ENCODE assay signal across 24 mouse cellular contexts in genomic region chr1:76540529-76540928, GRCm38 (mm10).
DNase-seq lines count a peak whose midpoint lies in the region; ATAC-seq and TF ChIP-seq lines count a peak whose summit lies in the region.
"Had no signal": no experiment of that assay in that cellular context is flagged by ENCODE, and none has a peak within 500 bp of the region (broad histone marks: within the 10 kb centered on the region; RNA-seq: fewer than 3 reads in every experiment).

No protein-coding gene starts in this region.

- ATAC-seq in common myeloid progenitor, adult 5-6 weeks (replicated peaks; ENCODE audit: low read depth, poor library complexity, severe bottlenecking) = peak; percentile 94
- peak; percentile 92 for ATAC-seq in megakaryocyte, adult 5-6 weeks (ENCODE audit: poor library complexity, severe bottlenecking)
- ATAC-seq in forebrain, embryonic 13.5 days = no peak
- ATAC-seq: CD4-positive, CD25-positive, alpha-beta regulatory T cell, adult 4 months; forebrain, embryonic 14.5 days; forebrain, postnatal 0 days had no signal

- H3K27ac ChIP-seq in kidney, adult 2 months (ENCODE audit: insufficient read depth, low read depth, low read length) = no peak overlapping the region
- H3K27ac ChIP-seq in forebrain, embryonic 13.5 days = no peak overlapping the region
- H3K27ac ChIP-seq: forebrain, embryonic 10.5 days; gastrocnemius, adult 2 months; heart, embryonic 13.5 days; hindbrain, embryonic 12.5 days; hindbrain, embryonic 15.5 days had no signal

- no peaks in the 10 kb centered on the region for H3K27me3 ChIP-seq in kidney, adult 2 months (replicated peaks; ENCODE audit: control insufficient read depth, insufficient read depth, low read length)
- H3K27me3 ChIP-seq in forebrain, embryonic 13.5 days = no peaks in the 10 kb centered on the region
- H3K27me3 ChIP-seq: heart, embryonic 13.5 days; hindbrain, embryonic 12.5 days; hindbrain, embryonic 15.5 days had no signal

- no peak overlapping the region for H3K9ac ChIP-seq in forebrain, embryonic 13.5 days
- H3K9ac ChIP-seq: forebrain, postnatal 0 days; heart, embryonic 13.5 days; hindbrain, embryonic 12.5 days; hindbrain, embryonic 15.5 days had no signal

- H3K36me3 ChIP-seq in kidney, adult 2 months (ENCODE audit: control insufficient read depth, insufficient read depth, low read length) = no peaks in the 10 kb centered on the region
- H3K36me3 ChIP-seq in forebrain, embryonic 13.5 days (ENCODE audit: poor library complexity, severe bottlenecking) = no peaks in the 10 kb centered on the region
- H3K36me3 ChIP-seq: forebrain, embryonic 10.5 days; heart, embryonic 13.5 days; hindbrain, embryonic 12.5 days; hindbrain, embryonic 15.5 days had no signal

- H3K9me3 ChIP-seq in forebrain, embryonic 13.5 days (replicated peaks) = no peaks in the 10 kb centered on the region
- H3K9me3 ChIP-seq: forebrain, embryonic 10.5 days; heart, embryonic 13.5 days; hindbrain, embryonic 12.5 days; hindbrain, embryonic 15.5 days had no signal

- H3K4me3 ChIP-seq in kidney, adult 2 months (ENCODE audit: insufficient read depth, low read depth, low read length) = no peak overlapping the region
- H3K4me3 ChIP-seq in forebrain, embryonic 13.5 days = no peak overlapping the region
- H3K4me3 ChIP-seq: forebrain, embryonic 10.5 days; gastrocnemius, adult 2 months; heart, embryonic 13.5 days; hindbrain, embryonic 12.5 days; hindbrain, embryonic 15.5 days had no signal

- TF ChIP-seq CTCF in kidney, adult 2 months (conservative IDR thresholded peaks at IDR 0.05; ENCODE audit: insufficient read depth, insufficient read length, low read depth, low read length) = no peak

- DNase-seq in kidney, adult 2 months = peak; percentile 8
- DNase-seq in kidney, adult 11 months = no peak
- peak; percentile 77 for DNase-seq in 416B (ENCODE audit: low read depth)
- no peak for DNase-seq in thymus, postnatal 4 days
- DNase-seq: adrenal gland, postnatal 10 days; cerebellum, adult 11-12 months; cerebellum, adult 8-10 months; cerebellum, postnatal 10 days; cerebellum, postnatal 36 days; forebrain, postnatal 0 days; gastrocnemius, adult 2 months; gastrocnemius, postnatal 14 days; heart, adult 18-20 months; heart, postnatal 14 days; heart, postnatal 4 days had no signal

- no peaks in the 10 kb centered on the region for H3K4me1 ChIP-seq in kidney, adult 2 months (ENCODE audit: control insufficient read depth, insufficient read depth, low read length)
- peaks cover 3% of the 10 kb centered on the region for H3K4me1 ChIP-seq in forebrain, embryonic 13.5 days
- H3K4me1 ChIP-seq: hindbrain, embryonic 15.5 days had no signal

- H3K4me2 ChIP-seq in forebrain, embryonic 13.5 days = no peak overlapping the region
- H3K4me2 ChIP-seq: heart, embryonic 13.5 days; hindbrain, embryonic 12.5 days; hindbrain, embryonic 15.5 days had no signal

- TF ChIP-seq POLR2A in kidney, adult 2 months (IDR thresholded peaks at IDR 0.05; ENCODE audit: low read depth, low read length) = no peak

- 49% methylated on average over 3 of the region's 3 CpGs for WGBS in kidney, adult 2 months
- WGBS in forebrain, embryonic 13.5 days = 67% methylated on average over 3 of the region's 3 CpGs

Comparison
In these comparisons a context has a peak if more than half of its experiments do, and no peak if none do; other contexts are left out.
1. DNase-seq: peak in kidney, adult 2 months (single experiment) and 416B (single experiment); none in kidney, adult 11 months (single experiment) and thymus, postnatal 4 days (single experiment).